Mouse (Mus musculus) testis, adult 2 months (tissue): Measurements from ENCODE around the gene Rnf13. TPM values are rescaled to one million over a fixed set of nuclear protein-coding genes. Genes with fewer than 3 reads are reported as not detected.
A peak's percentile ranks its signal among the peaks of the same experiment; 100 is the strongest.

ENCODE experiments used
- H3K27ac ChIP-seq: fragments of 200-500 bp; 2 replicates; pipeline ENCODE4 v1.5.1; 2012; ENCODE audit warnings: low read depth, low read length; ENCODE audit not compliant: control insufficient read depth, insufficient read depth
- H3K27me3 ChIP-seq: fragments of 200-500 bp; 2 replicates; pipeline ENCODE4 v1.6.1; 2012; ENCODE audit warnings: mild to moderate bottlenecking, low read length, moderate library complexity; ENCODE audit not compliant: control insufficient read depth, insufficient read depth
- H3K36me3 ChIP-seq: fragments of 200-500 bp; 2 replicates; pipeline ENCODE4 v1.6.1; 2012; ENCODE audit warnings: mild to moderate bottlenecking, low read length; ENCODE audit not compliant: control insufficient read depth, insufficient read depth
- H3K4me1 ChIP-seq: fragments of 200-500 bp; 2 replicates; pipeline ENCODE4 v1.6.1; 2012; ENCODE audit warnings: low read length; ENCODE audit not compliant: control insufficient read depth, insufficient read depth
- H3K4me3 ChIP-seq: fragments of 200-500 bp; 2 replicates; pipeline ENCODE4 v1.5.1; 2012; ENCODE audit warnings: low read depth, mild to moderate bottlenecking, low read length, moderate library complexity, mixed read lengths; ENCODE audit not compliant: control insufficient read depth
- CTCF ChIP-seq: fragments of 200-500 bp; IDR thresholded peaks from 2 replicates; pipeline ENCODE4 v1.5.1; 2012; ENCODE audit warnings: low read depth, mild to moderate bottlenecking, inconsistent platforms, low read length, moderate library complexity; ENCODE audit not compliant: control insufficient read depth, insufficient read depth, insufficient replicate concordance
- POLR2A ChIP-seq: fragments of 200-500 bp; IDR thresholded peaks from 2 replicates; pipeline ENCODE4 v1.6.1; 2012; ENCODE audit warnings: low read depth, mild to moderate bottlenecking, inconsistent platforms, low read length, moderate library complexity; ENCODE audit not compliant: control insufficient read depth
- polyA plus RNA-seq: library from polyadenylated mRNA; depleted of rRNA; stranded (reverse); fragments of >200 nt; gene quantifications from 2 replicates; pipeline ENCODE4 v1.2.3, GENCODE M21; 2012; rRNA removed

Rnf13 gene
- 15.8 and 17.8 TPM in 2 replicates for polyA plus RNA-seq

DNA sequence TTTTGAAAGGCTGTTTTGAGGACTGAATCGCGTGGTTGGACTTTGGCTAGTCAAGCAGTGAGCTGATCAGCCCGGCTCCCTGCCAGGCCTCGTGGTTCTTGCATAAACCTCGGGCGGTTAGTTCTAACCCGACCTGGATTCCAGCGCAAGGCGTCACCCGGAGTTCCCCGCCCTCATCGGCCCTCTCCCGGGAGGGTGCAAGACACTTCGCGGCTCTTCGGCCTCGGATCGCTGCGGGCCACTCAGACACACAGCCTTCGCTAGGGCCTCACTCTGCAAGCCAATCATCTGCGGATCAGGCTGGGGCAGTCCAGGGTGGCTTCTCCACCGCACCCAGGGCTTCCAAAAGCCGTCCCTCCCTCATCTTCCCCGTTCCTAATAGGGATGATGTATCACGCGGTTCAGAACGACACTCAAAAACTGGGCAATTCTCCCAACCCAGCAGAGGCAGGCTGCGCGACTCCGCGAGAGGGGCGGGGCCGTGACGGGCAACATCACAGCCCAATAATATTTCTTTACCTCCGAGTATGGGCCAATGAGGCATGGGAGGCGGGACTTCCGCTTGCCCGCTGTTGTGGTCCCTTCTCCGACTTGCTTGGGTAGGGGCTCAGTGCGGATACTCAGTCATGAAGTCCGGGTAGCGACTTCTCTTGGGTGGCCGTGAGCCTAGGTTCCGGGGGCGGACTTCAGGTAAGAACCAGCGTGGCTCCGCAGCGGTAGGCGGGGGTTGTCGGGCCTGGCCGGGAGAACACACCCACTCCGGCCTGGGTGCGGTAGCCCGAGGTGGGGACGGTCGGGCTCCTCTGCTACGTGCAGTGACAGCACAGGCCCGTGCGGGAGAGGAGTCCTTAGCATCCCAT is at the start of gene Rnf13:
Gene Rnf13, plus strand, starts transcription at position 552 of the 860 bp plus-strand sequence.
- Histone ChIP-seq H3K4me1 (peaks cover 3% of the 10 kb centered on the region; the same call in 1 of the 2 replicates), H3K36me3 (no peaks in the 10 kb centered on the region), H3K27me3 (no peaks in the 10 kb centered on the region), H3K27ac (peak within 1 kb of the TSS; percentile 94), H3K4me3 (peak within 1 kb of the TSS; percentile 92)
- TF ChIP-seq POLR2A (peak; percentile 80), CTCF (no peak)

DNA sequence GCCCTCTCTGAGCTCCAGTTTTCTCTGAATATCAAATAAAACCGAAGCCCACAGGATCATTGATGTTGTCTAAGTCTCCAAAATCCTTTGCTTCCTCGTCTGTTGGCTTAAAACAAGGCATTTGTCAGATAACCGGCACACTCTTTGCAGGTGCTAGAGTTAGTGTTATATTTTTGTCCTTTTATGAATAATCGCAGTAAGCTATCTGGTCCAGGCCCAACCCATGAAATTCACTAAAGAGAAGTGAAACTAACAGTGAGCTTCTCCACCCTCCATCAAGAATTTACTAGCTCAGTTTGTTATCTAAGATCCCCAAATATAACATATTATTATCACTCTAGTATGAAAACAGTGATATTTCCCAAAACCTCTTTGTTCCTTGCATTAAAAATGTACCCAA is 44.1 kb upstream of the Rnf13 start:
- H3K27ac ChIP-seq, result no peak overlapping the region
- no peak overlapping the region for H3K4me3 ChIP-seq
- H3K36me3 ChIP-seq, result no peaks in the 10 kb centered on the region
- H3K27me3 ChIP-seq, result no peaks in the 10 kb centered on the region
- no peaks in the 10 kb centered on the region for H3K4me1 ChIP-seq
- TF ChIP-seq CTCF, result no peak
- no peak for TF ChIP-seq POLR2A

DNA sequence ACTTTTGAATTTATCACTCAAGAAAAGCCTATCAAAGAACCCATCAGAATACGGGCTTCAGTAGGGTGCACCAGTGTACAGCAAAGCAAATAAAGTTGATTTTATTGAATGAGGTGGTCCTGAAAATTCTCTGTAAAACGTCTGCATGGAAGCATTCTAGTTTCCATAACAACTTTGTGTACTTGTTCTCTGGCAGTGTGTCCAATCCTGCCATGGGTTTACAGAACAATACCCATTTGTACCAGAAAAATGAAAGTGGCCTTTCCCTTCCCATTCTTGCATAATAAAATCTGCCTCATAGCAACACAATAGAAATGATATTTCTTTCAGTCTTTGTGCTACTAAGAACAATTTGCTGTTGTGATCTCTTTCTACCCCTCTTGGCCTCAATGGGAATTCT is 43.1 kb upstream of the Rnf13 start, which contains the start of gene Ankub1:
Gene Ankub1, minus strand, starts transcription at position 81 of the 400 bp plus-strand sequence.
- Histone ChIP-seq H3K27me3 (no peaks in the 10 kb centered on the region), H3K36me3 (no peaks in the 10 kb centered on the region), H3K4me1 (no peaks in the 10 kb centered on the region), H3K4me3 (no peak within 1 kb of the TSS), H3K27ac (no peak within 1 kb of the TSS)
- no peak for TF ChIP-seq CTCF
- TF ChIP-seq POLR2A, result no peak

GRCm38 (mm10) chr3:57696249-57696648 is 39.6 kb upstream of the Rnf13 start:
- H3K4me1 ChIP-seq, result no peaks in the 10 kb centered on the region
- no peaks in the 10 kb centered on the region for H3K27me3 ChIP-seq
- H3K4me3 ChIP-seq, result no peak overlapping the region
- H3K27ac ChIP-seq, result no peak overlapping the region
- no peak for TF ChIP-seq POLR2A
- TF ChIP-seq CTCF, result no peak
- H3K36me3 ChIP-seq, result no peaks in the 10 kb centered on the region

- no peak overlapping the region for H3K27ac ChIP-seq
- H3K4me3 ChIP-seq, result no peak overlapping the region
- H3K36me3 ChIP-seq, result no peaks in the 10 kb centered on the region
- no peaks in the 10 kb centered on the region for H3K4me1 ChIP-seq
- TF ChIP-seq POLR2A (no peak), CTCF (no peak)
- H3K27me3 ChIP-seq, result no peaks in the 10 kb centered on the region
These were observed 39.1 kb upstream of the Rnf13 start for GRCm38 (mm10) chr3:57696779-57697178.

- Histone ChIP-seq H3K4me1 (no peaks in the 10 kb centered on the region), H3K27ac (no peak overlapping the region), H3K36me3 (no peaks in the 10 kb centered on the region), H3K27me3 (no peaks in the 10 kb centered on the region), H3K4me3 (no peak overlapping the region)
- TF ChIP-seq POLR2A, result no peak
- no peak for TF ChIP-seq CTCF
These were observed 21.7 kb upstream of the Rnf13 start for GRCm38 (mm10) chr3:57714151-57714550.

DNA sequence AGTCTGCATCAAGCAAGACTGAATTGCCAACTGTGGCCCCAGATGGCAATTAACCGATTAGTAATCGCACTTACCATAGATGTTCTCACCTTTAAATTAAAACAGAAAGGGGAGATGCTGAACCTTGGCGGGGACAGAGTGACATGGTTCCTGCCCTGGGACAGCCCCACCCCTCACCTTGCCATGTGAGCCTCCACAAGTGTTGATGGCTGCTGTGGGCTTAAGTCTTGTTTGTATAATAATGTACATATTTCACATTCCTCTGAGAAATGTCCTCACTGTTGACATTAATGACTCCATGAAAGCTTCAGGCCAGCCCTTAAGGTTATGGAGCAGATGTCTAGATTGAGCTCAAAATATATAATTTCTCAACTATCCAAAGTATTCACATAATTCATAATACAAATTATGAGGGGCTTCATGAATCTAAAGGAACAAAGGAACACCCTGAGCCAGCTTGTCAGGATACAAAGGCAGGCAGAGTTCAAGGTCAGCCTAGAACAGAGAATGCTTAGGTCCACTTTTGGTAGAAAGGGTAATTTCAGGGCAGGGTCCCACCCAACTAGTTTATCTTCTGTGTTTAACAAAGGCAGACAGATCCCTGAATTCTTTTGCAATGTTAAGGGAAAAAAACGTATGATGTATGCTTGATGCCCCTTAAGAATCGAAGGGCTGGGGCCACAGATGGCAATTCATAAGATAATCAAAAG is 3.5 kb upstream of the Rnf13 start:
- Histone ChIP-seq H3K4me1 (peaks cover 3% of the 10 kb centered on the region; the same call in 1 of the 2 replicates), H3K4me3 (no peak overlapping the region), H3K27ac (no peak overlapping the region), H3K36me3 (no peaks in the 10 kb centered on the region), H3K27me3 (no peaks in the 10 kb centered on the region)
- TF ChIP-seq POLR2A (no peak), CTCF (no peak)
